Mouse (Mus musculus) CD4-positive naive resting alpha-beta T cell, adult 57 days (primary cell): ENCODE results near the gene Gm9913. TPM values are rescaled to one million over a fixed set of nuclear protein-coding genes. Genes with fewer than 3 reads are reported as not detected.

ENCODE experiments used
- total RNA-seq: library from RNA; stranded (reverse); gene quantifications from one replicate; pipeline ENCODE4 v1.2.4, GENCODE M21; 2023

Gm9913 gene
- total RNA-seq: not detected

GRCm38 (mm10) chr2:125505006-125505745 lies at the start of gene Gm9913:
Gm9913 (plus strand) TSS chr2:125505089.

DNA sequence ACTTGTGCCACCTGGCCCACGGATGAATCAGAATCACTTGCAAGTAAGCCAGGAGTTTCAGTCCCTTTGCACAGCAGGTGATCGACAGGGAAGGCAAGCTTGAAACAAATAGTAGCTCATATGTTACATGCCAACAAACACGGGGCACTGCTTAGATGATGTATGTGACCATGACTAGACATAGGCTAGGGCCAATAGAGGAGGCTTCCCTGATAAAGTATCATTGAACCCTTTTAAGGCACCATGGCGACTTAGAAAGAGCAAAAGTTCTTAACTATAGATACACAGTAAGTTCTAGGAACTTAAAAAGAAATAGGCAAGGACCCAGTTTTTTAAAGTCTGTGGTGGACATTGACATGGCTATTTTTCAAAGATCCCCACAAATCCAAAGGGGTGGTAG lies 3.0 kb downstream of the Gm9913 start, which contains the start of gene Fbn1:
Gene Fbn1, minus strand, starts transcription at position 101 of the 400 bp plus-strand sequence.

Other genes with a start within 250 kb of the Gm9913 start
- 0.71 TPM for gene Fbn1, start 2.9 kb downstream of the Gm9913 start, total RNA-seq
- gene Cep152, start 120.0 kb downstream of the Gm9913 start, total RNA-seq: 19.6 TPM
- 34.5 TPM for gene Eid1, start 168.0 kb downstream of the Gm9913 start, total RNA-seq
- 0.35 TPM for gene Shc4, start 219.1 kb downstream of the Gm9913 start, total RNA-seq